Mouse (Mus musculus): ENCODE results near the gene Npc1l1. TPM values are rescaled to one million over a fixed set of nuclear protein-coding genes. Genes with fewer than 3 reads are reported as not detected.

Gene Npc1l1
- polyA plus RNA-seq, 1 experiment from 2014 or later: 0.04 TPM

GRCm38 (mm10) chr11:6252824-6253223 is 22.9 kb upstream of the Npc1l1 start:
- 85% methylated on average over 4 of the region's 4 CpGs for WGBS
- Histone ChIP-seq H3K27ac (no peak overlapping the region), H3K4me3 (no peak overlapping the region), H3K36me3 (peaks cover 1% of the 10 kb centered on the region; the same call in 1 of the 2 replicates), H3K4me2 (no peak overlapping the region), H3K27me3 (no peaks in the 10 kb centered on the region), H3K9ac (no peak overlapping the region), H3K9me3 (no peaks in the 10 kb centered on the region), H3K4me1 (no peaks in the 10 kb centered on the region)
- ATAC-seq (ENCODE audit: borderline replicate concordance, extremely low read depth, low FRiP score, low TSS enrichment): no peak

DNA sequence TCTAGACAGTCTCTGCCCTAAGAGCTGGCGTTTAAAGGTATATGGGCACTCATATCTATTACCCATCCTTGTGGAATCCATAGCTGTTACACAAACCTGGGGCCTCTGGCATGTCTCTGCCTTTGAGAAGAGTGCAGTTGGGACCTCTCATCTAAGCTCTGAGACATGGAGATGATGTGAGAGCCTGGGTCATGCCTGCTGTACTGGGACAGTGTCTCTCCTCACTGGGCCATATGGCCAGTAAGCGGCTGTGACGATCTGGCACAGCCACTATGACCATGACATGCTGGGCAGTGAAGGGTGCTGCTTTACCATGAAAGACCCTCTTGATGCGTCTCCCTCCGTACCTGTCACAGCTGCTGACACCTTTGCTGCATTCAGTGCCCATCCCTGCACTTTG is 22.3 kb upstream of the Npc1l1 start:
- Histone ChIP-seq H3K27ac (no peak overlapping the region), H3K27me3 (no peaks in the 10 kb centered on the region), H3K4me1 (no peaks in the 10 kb centered on the region), H3K36me3 (no peaks in the 10 kb centered on the region), H3K9ac (no peak overlapping the region), H3K4me3 (no peak overlapping the region), H3K4me2 (no peak overlapping the region), H3K9me3 (no peaks in the 10 kb centered on the region)
- 85% methylated on average over 5 of the region's 5 CpGs for WGBS
- no peak for ATAC-seq (ENCODE audit: borderline replicate concordance, extremely low read depth, low FRiP score, low TSS enrichment)

DNA sequence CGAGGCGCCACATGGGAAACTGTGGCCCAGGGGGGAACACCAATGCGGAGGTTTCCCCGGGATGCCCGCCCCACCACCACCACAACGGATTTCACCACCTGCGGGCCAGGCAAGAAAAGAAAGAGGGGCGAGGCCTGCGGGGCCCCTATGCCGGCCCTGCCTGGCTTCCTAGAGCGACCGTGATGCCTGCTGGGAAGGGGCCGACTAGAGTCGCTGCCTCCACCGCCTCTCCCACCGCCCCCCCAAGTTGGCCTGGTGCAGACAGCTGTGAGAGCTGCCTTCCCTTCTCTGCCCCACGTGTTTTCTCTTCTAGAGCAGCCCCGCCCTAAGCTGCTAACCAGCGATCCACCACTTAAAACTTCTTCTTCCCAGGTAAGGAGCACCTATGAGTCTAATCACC is 14.8 kb upstream of the Npc1l1 start:
- H3K4me2 ChIP-seq: no peak overlapping the region
- no peaks in the 10 kb centered on the region for H3K36me3 ChIP-seq
- WGBS: 52% methylated on average over 19 of the region's 19 CpGs
- H3K27me3 ChIP-seq: no peaks in the 10 kb centered on the region
- ATAC-seq (ENCODE audit: borderline replicate concordance, extremely low read depth, low FRiP score, low TSS enrichment): no peak
- H3K9me3 ChIP-seq: no peaks in the 10 kb centered on the region
- no peaks in the 10 kb centered on the region for H3K4me1 ChIP-seq
- no peak overlapping the region for H3K9ac ChIP-seq
- no peak overlapping the region for H3K27ac ChIP-seq
- no peak overlapping the region for H3K4me3 ChIP-seq

DNA sequence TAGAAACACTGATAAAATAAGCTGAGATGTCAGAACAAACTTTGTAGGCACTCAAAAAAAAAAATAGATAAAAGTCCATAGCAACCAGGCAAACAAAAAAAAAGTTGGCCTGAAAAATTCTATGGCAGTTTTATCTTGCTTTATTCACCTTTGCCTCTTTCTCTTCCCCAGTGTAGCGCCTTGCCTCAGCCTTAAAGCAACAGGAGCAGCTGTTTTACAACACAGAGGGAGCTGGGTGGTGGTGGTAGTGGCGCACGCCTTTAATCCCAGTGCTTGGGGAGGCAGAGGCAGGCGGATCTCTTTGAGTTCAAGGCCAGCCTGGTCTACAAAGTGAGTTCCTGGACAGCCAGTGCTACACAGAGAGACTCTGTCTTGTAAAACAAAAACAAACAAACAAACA is 3.1 kb upstream of the Npc1l1 start:
- 81% methylated on average over 4 of the region's 4 CpGs for WGBS
- no peak for ATAC-seq (ENCODE audit: borderline replicate concordance, extremely low read depth, low FRiP score, low TSS enrichment)
- Histone ChIP-seq H3K27ac (no peak overlapping the region), H3K36me3 (no peaks in the 10 kb centered on the region), H3K4me3 (no peak overlapping the region), H3K27me3 (no peaks in the 10 kb centered on the region), H3K9me3 (peaks cover 5% of the 10 kb centered on the region; the same call in 1 of the 2 replicates), H3K4me1 (no peaks in the 10 kb centered on the region), H3K4me2 (no peak overlapping the region), H3K9ac (no peak overlapping the region)

DNA sequence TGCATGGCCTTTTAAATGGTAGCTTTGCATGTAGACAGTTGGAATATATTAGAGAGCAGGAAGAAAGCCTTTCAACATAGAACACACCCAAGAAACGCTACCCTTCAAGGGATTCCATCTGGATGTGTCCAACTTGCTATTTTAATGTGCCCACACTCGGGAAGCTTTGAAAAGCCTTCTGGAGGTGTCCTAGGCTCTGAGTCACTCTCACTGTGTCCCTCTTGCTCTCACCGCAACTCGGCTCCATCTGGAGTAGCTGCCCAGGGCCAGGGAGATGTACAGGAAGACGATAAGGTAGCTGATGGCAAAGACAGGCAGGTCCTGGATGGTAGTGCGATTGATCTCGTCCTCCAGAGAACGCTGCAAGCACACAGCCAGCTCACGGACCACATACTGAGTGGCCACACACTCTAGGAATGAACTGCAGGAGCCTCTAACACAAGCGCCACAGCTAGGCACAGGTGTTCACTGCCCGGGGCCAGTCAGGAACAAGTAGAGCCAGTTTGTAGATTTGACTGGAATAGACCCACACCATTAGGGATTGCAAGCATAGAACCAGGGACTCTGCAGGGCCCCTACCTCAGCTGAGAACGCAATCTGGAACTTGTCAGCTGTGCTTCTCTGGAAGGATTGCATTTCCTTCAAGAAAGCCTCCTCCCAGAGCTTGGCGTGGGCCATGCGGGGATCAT is 5.3 kb downstream of the Npc1l1 start:
- WGBS: 75% methylated on average over 14 of the region's 14 CpGs
- H3K4me2 ChIP-seq: no peak overlapping the region
- H3K4me1 ChIP-seq: no peaks in the 10 kb centered on the region
- no peak for ATAC-seq (ENCODE audit: borderline replicate concordance, extremely low read depth, low FRiP score, low TSS enrichment)
- no peak overlapping the region for H3K4me3 ChIP-seq
- H3K9me3 ChIP-seq: no peaks in the 10 kb centered on the region
- no peaks in the 10 kb centered on the region for H3K27me3 ChIP-seq
- H3K9ac ChIP-seq: no peak overlapping the region
- H3K36me3 ChIP-seq: no peaks in the 10 kb centered on the region
- no peak overlapping the region for H3K27ac ChIP-seq

DNA sequence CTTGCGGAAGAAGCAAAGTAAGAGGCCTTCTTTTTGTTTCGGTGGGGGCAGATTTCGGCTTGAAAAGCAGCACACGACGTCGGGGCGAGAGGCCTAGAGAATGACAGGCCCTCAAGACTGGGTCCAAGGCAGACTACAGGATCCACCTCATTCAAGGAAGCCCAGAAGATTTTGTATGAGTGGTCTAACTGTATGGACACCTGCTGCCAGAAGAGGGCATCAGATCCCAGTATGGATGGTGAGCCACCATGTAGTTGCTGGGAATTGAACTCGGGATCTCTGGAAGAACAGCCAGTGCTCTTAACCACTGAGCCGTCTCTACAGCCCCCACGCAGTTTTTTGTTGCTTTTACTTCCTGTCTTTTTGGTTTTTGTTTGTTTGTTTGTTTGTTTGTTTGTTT is 7.8 kb downstream of the Npc1l1 start:
- no peak overlapping the region for H3K4me3 ChIP-seq
- WGBS: 94% methylated on average over 10 of the region's 10 CpGs
- no peaks in the 10 kb centered on the region for H3K36me3 ChIP-seq
- H3K27me3 ChIP-seq: no peaks in the 10 kb centered on the region
- no peak overlapping the region for H3K9ac ChIP-seq
- H3K27ac ChIP-seq: no peak overlapping the region
- H3K9me3 ChIP-seq: no peaks in the 10 kb centered on the region
- ATAC-seq (ENCODE audit: borderline replicate concordance, extremely low read depth, low FRiP score, low TSS enrichment): no peak
- H3K4me1 ChIP-seq: no peaks in the 10 kb centered on the region
- no peak overlapping the region for H3K4me2 ChIP-seq

GRCm38 (mm10) chr11:6219967-6220366 is 10.0 kb downstream of the Npc1l1 start:
- no peak overlapping the region for H3K9ac ChIP-seq
- no peaks in the 10 kb centered on the region for H3K4me1 ChIP-seq
- H3K9me3 ChIP-seq: no peaks in the 10 kb centered on the region
- 87% methylated on average over 6 of the region's 6 CpGs for WGBS
- H3K27me3 ChIP-seq: no peaks in the 10 kb centered on the region
- no peak overlapping the region for H3K4me2 ChIP-seq
- H3K27ac ChIP-seq: no peak overlapping the region
- H3K36me3 ChIP-seq: no peaks in the 10 kb centered on the region
- no peak for ATAC-seq (ENCODE audit: borderline replicate concordance, extremely low read depth, low FRiP score, low TSS enrichment)
- no peak overlapping the region for H3K4me3 ChIP-seq

DNA sequence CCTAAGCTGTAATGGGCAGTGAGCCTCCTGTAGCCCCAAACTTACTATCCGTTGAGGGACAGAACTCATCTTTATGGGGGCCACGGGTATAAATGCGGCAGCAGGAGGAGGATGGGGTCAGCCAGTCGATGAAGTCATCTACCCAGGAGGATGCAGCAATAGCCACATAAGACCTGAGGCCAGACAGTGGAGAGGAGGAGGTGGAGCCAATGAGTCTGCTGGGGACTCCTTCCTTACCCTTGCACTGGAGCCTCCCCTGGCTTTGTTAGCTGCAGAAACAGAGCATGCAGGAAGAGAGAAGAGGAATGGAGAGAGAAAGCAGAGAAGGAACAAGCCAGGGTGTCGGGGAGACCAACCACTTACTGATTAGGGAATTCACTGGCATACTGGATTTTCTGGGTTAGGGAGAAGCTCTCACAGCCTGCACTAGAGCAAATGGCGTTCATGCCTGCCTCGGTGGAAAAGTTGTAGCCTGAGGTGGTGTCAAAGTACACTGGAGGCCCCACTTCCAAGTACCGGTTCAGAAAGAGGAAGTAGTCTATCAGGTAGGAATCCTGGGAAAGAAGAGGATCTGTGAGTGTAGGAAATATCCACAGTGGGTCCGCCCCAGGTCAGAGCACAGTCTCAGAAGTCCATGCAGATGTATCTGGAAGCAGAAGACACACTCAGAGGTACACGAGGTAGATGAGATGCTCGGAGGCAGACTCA is 11.6 kb downstream of the Npc1l1 start:
- ATAC-seq (ENCODE audit: borderline replicate concordance, extremely low read depth, low FRiP score, low TSS enrichment): no peak
- no peaks in the 10 kb centered on the region for H3K9me3 ChIP-seq
- H3K4me3 ChIP-seq: no peak overlapping the region
- no peak overlapping the region for H3K27ac ChIP-seq
- no peaks in the 10 kb centered on the region for H3K27me3 ChIP-seq
- no peak overlapping the region for H3K9ac ChIP-seq
- WGBS: 70% methylated on average over 11 of the region's 11 CpGs
- no peaks in the 10 kb centered on the region for H3K36me3 ChIP-seq
- H3K4me2 ChIP-seq: no peak overlapping the region
- H3K4me1 ChIP-seq: no peaks in the 10 kb centered on the region

DNA sequence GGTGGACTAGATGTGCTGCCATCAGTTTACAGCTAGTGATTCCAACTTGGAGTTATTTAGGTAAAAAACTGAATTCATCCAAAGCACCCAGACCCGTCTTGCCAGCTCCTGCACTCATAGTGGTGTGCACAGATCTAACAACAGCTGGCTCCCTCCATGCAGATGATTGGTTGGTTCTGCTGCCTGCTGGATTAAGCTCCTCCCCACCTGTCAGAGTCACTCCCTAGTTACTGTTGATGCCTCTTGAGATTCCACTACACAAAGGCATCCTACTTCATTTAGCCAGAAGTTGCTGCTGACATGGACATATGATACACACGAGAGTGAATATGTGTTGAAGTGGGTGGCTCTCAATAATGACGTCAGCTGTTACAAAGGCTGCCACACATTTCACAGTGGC is 13.1 kb downstream of the Npc1l1 start:
- no peaks in the 10 kb centered on the region for H3K27me3 ChIP-seq
- no peaks in the 10 kb centered on the region for H3K36me3 ChIP-seq
- H3K4me3 ChIP-seq: no peak overlapping the region
- H3K4me2 ChIP-seq: no peak overlapping the region
- no peak overlapping the region for H3K9ac ChIP-seq
- no peaks in the 10 kb centered on the region for H3K4me1 ChIP-seq
- H3K27ac ChIP-seq: no peak overlapping the region
- ATAC-seq (ENCODE audit: borderline replicate concordance, extremely low read depth, low FRiP score, low TSS enrichment): 0 out of 2 replicates have a peak, but pooled peaks have one; percentile 23
- 38% methylated on average over 3 of the region's 3 CpGs for WGBS
- H3K9me3 ChIP-seq: no peaks in the 10 kb centered on the region

DNA sequence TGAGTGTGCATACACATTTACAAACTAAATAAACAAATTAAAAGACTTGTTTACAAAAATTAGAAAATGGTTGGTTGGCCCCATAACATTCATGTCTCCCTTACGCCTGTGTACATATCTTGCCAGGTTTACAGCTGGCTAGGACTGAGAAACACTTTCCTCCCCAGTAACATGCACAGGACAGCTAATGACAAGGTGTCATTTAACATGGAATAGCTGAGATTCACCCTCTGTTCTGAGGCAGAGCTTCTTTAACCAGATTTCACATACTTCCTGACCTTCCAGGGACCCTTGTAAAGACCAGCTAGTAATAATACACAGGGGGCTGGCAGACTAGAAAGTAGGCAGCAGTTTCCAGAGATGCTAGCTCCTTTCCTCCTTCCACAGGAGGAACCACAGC is 21.8 kb downstream of the Npc1l1 start:
- H3K27ac ChIP-seq: no peak overlapping the region
- no peaks in the 10 kb centered on the region for H3K36me3 ChIP-seq
- H3K4me2 ChIP-seq: no peak overlapping the region
- H3K4me1 ChIP-seq: no peaks in the 10 kb centered on the region
- ATAC-seq (ENCODE audit: borderline replicate concordance, extremely low read depth, low FRiP score, low TSS enrichment): no peak
- H3K4me3 ChIP-seq: no peak overlapping the region
- no peaks in the 10 kb centered on the region for H3K9me3 ChIP-seq
- WGBS: 53% methylated on average over 1 of the region's 1 CpGs
- no peak overlapping the region for H3K9ac ChIP-seq
- no peaks in the 10 kb centered on the region for H3K27me3 ChIP-seq

DNA sequence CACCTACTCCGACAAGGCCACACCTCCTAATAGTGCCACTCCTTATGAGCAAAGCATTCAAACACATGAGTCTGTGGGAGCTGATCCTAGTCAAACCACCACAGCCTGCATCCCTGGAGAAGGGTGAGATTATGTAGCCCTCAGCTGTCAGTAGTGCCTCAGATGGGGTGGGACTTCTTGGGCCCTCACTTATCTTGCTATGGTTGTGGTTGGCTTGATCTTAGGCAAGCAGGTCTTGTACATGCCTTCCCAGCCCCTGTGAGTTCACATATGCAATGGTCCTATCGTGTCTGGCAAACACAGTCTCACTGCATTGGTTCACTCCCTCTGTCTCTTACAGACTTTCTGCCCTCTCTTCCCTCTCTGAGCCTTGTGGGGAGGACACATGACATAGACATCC is 22.9 kb downstream of the Npc1l1 start:
- no peaks in the 10 kb centered on the region for H3K36me3 ChIP-seq
- no peak overlapping the region for H3K4me3 ChIP-seq
- no peaks in the 10 kb centered on the region for H3K4me1 ChIP-seq
- ATAC-seq (ENCODE audit: borderline replicate concordance, extremely low read depth, low FRiP score, low TSS enrichment): no peak
- WGBS: 73% methylated on average over 2 of the region's 2 CpGs
- H3K9me3 ChIP-seq: no peaks in the 10 kb centered on the region
- no peaks in the 10 kb centered on the region for H3K27me3 ChIP-seq
- H3K27ac ChIP-seq: no peak overlapping the region
- no peak overlapping the region for H3K4me2 ChIP-seq
- no peak overlapping the region for H3K9ac ChIP-seq

DNA sequence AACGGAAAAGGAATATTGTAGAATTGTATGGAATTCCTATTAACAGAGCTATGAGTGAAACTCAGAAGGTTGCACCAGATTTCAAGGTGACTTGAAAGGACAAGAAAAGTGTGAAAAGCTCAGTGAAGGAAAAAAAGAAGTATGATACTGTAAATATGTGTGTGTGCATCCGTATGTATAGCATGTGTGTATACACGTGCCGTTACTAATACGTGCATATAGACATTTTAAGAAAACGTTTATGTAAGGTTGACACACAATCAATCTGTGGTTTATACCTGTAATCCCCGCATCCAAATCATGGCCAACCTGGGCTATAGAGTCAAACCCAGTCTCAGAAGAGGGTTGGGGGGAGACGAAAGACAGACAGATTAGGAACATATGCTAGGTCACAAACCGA is 29.4 kb downstream of the Npc1l1 start:
- 24% methylated on average over 9 of the region's 9 CpGs for WGBS
- H3K27me3 ChIP-seq: no peaks in the 10 kb centered on the region
- peak overlapping the region; percentile 89 for H3K4me2 ChIP-seq
- no peak for ATAC-seq (ENCODE audit: borderline replicate concordance, extremely low read depth, low FRiP score, low TSS enrichment)
- no peaks in the 10 kb centered on the region for H3K9me3 ChIP-seq
- H3K4me1 ChIP-seq: peaks cover 16% of the 10 kb centered on the region; the same call in 1 of the 2 replicates
- H3K36me3 ChIP-seq: 0 out of 2 replicates have a peak, but pooled peaks cover 4% of the 10 kb centered on the region
- H3K27ac ChIP-seq: peak overlapping the region; percentile 98
- H3K4me3 ChIP-seq: peak overlapping the region; percentile 99
- peak overlapping the region; percentile 93 for H3K9ac ChIP-seq
